Mouse (Mus musculus) spleen, postnatal 14 days (tissue): ENCODE measurements around the gene Riox2.

Source experiments
- DNase-seq, 2 experiments: peaks; one replicate each; pipeline ENCODE4 v3.0.0; 2021 to 2022; ENCODE audit warnings: low spot score in 2 of 2

The Riox2 gene

DNA sequence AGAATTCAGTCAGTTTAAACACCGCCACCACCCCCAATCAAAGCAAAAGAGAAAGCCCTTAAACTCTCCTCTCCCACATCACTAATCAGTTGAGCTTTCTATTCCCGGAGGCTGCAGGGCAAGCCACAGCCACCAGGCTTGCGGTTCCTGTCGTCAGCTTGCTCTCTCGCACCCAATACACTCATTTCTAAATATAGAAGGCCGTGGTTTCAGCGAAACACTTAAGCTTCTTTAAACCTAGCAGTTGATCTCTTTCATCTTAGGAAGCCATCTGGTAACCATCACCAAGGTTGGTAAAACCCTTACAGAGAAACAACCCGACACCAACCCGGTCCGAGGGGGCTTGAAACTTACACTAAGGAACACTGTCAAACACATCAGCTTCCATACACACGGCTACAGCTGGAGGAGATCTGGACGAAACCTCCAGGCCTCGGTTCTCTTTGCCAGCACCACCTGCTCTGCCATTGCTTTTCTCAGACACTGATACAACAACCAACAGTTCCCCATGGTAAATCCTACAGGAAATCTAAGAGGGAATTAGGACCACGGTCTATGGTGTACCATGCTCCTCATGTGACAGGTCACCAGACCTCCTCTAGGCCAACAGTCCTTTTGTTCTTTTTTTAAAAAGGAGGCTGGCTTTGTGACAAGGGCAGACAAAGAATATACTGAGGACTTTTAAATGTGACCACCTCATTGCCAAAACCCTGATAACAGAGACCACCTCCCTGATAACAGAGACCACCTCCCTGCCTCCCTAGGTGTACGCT lies 46.1 kb downstream of the Riox2 start:
- peak in 1 of 2 experiments; percentile 4 for DNase-seq

GRCm38 (mm10) chr16:59521752-59522423 lies 50.3 kb downstream of the Riox2 start:
- DNase-seq: no peak

DNA sequence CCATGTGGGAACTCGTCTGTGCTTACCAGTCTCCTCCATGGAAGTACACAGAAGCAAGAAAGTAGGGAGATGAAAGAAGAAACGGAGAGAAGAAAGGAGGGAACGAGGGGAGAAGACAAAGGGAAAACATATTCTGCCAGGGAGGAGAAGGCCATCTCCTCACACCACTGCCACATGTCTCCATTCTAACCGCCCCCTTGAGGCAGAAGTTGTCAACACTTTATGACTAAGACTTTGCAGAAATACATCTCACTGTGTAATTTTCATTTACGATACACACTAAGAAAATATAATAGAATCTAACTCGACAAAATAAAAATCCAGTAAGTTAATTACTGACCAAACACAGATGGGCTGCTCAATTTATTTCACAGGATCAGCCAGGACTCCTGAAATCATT lies 55.4 kb downstream of the Riox2 start:
- no peak for DNase-seq

DNA sequence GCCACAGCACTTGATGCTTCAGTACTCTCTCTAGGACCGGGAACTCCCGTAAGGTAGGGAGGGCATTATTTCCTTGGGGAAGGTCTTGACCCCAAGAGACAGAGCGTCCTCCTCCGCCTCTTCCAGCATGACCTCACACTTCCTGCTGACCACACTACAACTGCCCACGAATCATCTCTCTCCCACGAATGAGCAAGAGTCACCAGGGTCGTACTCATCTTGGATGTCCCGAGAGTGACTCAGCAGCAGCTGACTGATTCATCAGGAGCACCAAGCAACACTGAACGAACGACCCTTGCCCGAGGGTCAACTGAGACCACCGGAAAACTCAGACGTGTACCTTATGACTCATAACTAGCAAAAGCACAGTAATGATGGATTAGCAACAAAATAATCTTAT lies 58.0 kb downstream of the Riox2 start:
- DNase-seq: no peak

DNA sequence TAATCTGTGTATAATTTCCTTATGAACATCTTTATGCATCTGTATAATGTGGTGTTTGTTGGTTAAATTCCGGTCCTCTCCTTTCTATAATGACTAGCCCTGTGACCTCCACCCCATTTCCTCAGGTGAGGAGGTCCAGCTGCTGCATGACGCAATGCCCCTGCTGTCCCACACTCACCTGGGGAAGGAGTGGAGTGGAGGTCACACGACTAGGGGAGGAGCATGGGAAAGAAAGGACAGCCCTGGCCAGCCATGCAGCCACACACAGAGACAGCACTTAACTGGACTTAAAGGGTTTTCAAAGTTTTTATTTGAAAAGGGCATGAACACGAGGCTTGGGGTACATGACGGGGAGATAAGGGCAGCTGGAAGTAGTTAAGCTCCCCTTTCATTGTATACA lies 59.7 kb downstream of the Riox2 start:
- no peak for DNase-seq

- DNase-seq: no peak
Observed at GRCm38 (mm10) chr16:59532561-59532960, 61.0 kb downstream of the Riox2 start.

- DNase-seq: no peak
Observed at GRCm38 (mm10) chr16:59534349-59534748, 62.8 kb downstream of the Riox2 start.

DNA sequence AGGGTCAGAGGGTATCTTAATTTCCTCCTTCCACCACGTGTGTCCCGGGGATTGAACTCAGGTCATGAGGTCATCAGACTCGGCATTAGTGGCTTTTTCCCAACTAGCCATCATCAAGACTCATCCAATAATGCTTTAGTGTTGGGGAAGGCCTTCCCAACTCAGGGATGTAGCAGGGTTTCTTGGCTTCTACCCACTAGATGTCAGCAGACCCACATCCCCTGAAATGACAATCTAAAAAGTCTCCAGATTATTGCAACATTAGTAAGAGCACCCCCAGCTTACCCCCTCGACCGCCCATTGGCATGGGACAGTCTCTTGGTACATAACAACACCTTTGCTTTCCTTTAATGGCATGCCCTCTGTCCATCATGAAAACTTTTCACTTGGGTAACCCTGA lies 64.1 kb downstream of the Riox2 start:
- DNase-seq: no peak

DNA sequence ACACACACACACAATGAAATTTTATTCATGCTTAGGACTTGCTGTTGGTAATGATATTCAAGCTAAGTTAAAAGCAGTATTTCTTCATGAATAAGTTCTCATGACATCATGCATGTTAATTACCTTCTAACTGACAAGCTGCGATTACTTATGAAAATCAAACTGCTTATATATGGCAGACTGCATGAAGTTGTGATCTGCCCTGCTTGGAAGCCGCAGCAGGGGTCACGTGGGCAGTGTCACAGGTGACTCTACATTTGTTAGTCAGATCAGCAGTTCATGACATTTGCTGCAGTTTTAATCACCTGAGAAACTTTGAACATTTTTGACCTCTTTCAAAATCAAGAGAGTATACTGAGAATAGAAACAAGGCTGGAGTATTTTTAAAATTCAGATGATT lies 69.4 kb downstream of the Riox2 start:
- no peak for DNase-seq

DNA sequence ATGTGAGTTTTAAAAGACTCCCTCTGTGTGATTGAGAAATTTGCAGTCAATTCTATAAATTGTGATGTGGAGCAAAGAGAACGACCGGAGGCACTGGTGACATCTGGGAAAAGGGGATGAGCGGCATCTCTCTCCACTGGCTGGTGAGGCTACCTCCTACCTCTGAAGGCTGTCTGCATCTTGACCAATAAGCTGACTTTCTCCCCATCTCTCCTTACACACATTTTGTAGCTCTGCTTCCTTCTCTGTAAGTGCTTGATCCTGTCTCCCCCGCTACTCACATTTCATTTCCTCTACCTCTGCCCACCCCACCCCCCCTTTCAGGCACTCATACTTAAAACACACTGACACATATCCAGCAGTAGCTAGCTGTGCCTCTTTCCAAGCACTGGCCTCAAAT lies 69.8 kb downstream of the Riox2 start:
- DNase-seq: no peak
